Comparison of ENCODE assay signal across 17 mouse cellular contexts in genomic region chr11:52377579-52377978, GRCm38 (mm10). TPM values are rescaled to one million over a fixed set of nuclear protein-coding genes. Genes with fewer than 3 reads are reported as not detected.
A peak's percentile ranks its signal among the peaks of the same experiment; 100 is the strongest.
DNase-seq lines count a peak whose midpoint lies in the region; ATAC-seq lines count a peak whose summit lies in the region.
"Had no signal": no experiment of that assay in that cellular context is flagged by ENCODE, and none has a peak within 500 bp of the region (broad histone marks: within the 10 kb centered on the region; RNA-seq: fewer than 3 reads in every experiment).

No protein-coding gene starts in this region.

- H3K4me3 ChIP-seq in heart, embryonic 15.5 days: no peak overlapping the region
- H3K4me3 ChIP-seq in hindbrain, embryonic 14.5 days (replicated peaks; ENCODE audit: low read length): no peak overlapping the region
- H3K4me3 ChIP-seq: embryonic facial prominence, embryonic 15.5 days; forebrain, embryonic 12.5 days; neural tube, embryonic 15.5 days had no signal

- no peak overlapping the region for H3K9ac ChIP-seq in heart, embryonic 15.5 days
- no peak overlapping the region for H3K9ac ChIP-seq in hindbrain, embryonic 14.5 days
- H3K9ac ChIP-seq: embryonic facial prominence, embryonic 15.5 days; forebrain, embryonic 12.5 days; neural tube, embryonic 15.5 days had no signal

- DNase-seq in adrenal gland, adult (ENCODE audit: inconsistent age in 2 of 2, low spot score in 1 of 2): peak; percentile 82 to 90
- no peak for DNase-seq in adrenal gland, adult 18-20 months (ENCODE audit: low spot score in 2 of 2)
- DNase-seq in ovary, postnatal 36 days (ENCODE audit: low spot score): peak; percentile 47
- no peak for DNase-seq in ovary, postnatal 14 days (ENCODE audit: low spot score)
- DNase-seq in neural tube, embryonic 10.5 days (ENCODE audit: extremely low spot score, low spot score): no peak
- DNase-seq in right cerebral cortex, postnatal 14 days: no peak
- DNase-seq in hindbrain, embryonic 14.5 days (ENCODE audit: low spot score): no peak
- DNase-seq: cerebellum, adult 11-12 months; kidney, adult 18-20 months; kidney, postnatal 4 days had no signal

- H3K27me3 ChIP-seq in heart, embryonic 15.5 days: no peaks in the 10 kb centered on the region
- no peaks in the 10 kb centered on the region for H3K27me3 ChIP-seq in hindbrain, embryonic 14.5 days (ENCODE audit: control insufficient read depth, insufficient read depth, low read length)
- H3K27me3 ChIP-seq: CH12.LX; embryonic facial prominence, embryonic 15.5 days; forebrain, embryonic 12.5 days; neural tube, embryonic 15.5 days had no signal

- H3K4me1 ChIP-seq in heart, embryonic 15.5 days (replicated peaks): peaks cover 16% of the 10 kb centered on the region; the same call in 1 of the 2 replicates
- H3K4me1 ChIP-seq in hindbrain, embryonic 14.5 days (replicated peaks; ENCODE audit: control insufficient read depth, insufficient read depth, low read length): no peaks in the 10 kb centered on the region
- H3K4me1 ChIP-seq: forebrain, embryonic 12.5 days had no signal

- H3K4me2 ChIP-seq in heart, embryonic 15.5 days: no peak overlapping the region
- no peak overlapping the region for H3K4me2 ChIP-seq in hindbrain, embryonic 14.5 days (replicated peaks)
- H3K4me2 ChIP-seq: embryonic facial prominence, embryonic 15.5 days; forebrain, embryonic 12.5 days; neural tube, embryonic 15.5 days had no signal

- H3K27ac ChIP-seq in heart, embryonic 15.5 days: peak overlapping the region; percentile 64
- no peak overlapping the region for H3K27ac ChIP-seq in hindbrain, embryonic 14.5 days
- H3K27ac ChIP-seq: embryonic facial prominence, embryonic 15.5 days; forebrain, embryonic 12.5 days; neural tube, embryonic 15.5 days had no signal

- peaks cover 79% of the 10 kb centered on the region for H3K36me3 ChIP-seq in heart, embryonic 15.5 days
- H3K36me3 ChIP-seq in hindbrain, embryonic 14.5 days (replicated peaks; ENCODE audit: control insufficient read depth, insufficient read depth): peaks cover 72% of the 10 kb centered on the region

- no peak for ATAC-seq in heart, embryonic 15.5 days (replicated peaks; ENCODE audit: insufficient number of reproducible peaks, insufficient read depth, low FRiP score, low read depth)
- no peak for ATAC-seq in hindbrain, embryonic 14.5 days (ENCODE audit: low FRiP score)
- ATAC-seq: hindbrain, embryonic 16.5 days; midbrain, embryonic 16.5 days had no signal

- H3K9me3 ChIP-seq in heart, embryonic 15.5 days (replicated peaks): no peaks in the 10 kb centered on the region
- H3K9me3 ChIP-seq in hindbrain, embryonic 14.5 days (ENCODE audit: control insufficient read depth, low read length): no peaks in the 10 kb centered on the region
- H3K9me3 ChIP-seq: embryonic facial prominence, embryonic 15.5 days; forebrain, embryonic 12.5 days; neural tube, embryonic 15.5 days had no signal

- WGBS in heart, embryonic 15.5 days: 74% methylated on average over 4 of the region's 4 CpGs
- 96% methylated on average over 4 of the region's 4 CpGs for WGBS in hindbrain, embryonic 14.5 days

RNA-seq across cellular contexts. Expression of gene Vdac1, which starts 16.9 kb away (rescaled TPM):
- 100 to 1,000 TPM; 374 to 415 TPM for total RNA-seq in adrenal gland, adult 18-20 months (2021)
- polyA plus RNA-seq in heart, embryonic 15.5 days (2015; fragmentation: Nextera tagmentation; extraction: Ambion mirVana): 460 and 484 TPM in 2 replicates
- polyA plus RNA-seq in hindbrain, embryonic 14.5 days (2014; fragmentation: Nextera tagmentation; extraction: Ambion mirVana): 295 and 334 TPM in 2 replicates

RNA-seq across cellular contexts. Expression of gene 9530068E07Rik, which starts 18.6 kb away (rescaled TPM):
- total RNA-seq in adrenal gland, adult 18-20 months (2021): 100 to 1,000 TPM; 124 to 164 TPM
- polyA plus RNA-seq in heart, embryonic 15.5 days (2015; fragmentation: Nextera tagmentation; extraction: Ambion mirVana): 165 and 190 TPM in 2 replicates
- 138 and 152 TPM in 2 replicates for polyA plus RNA-seq in hindbrain, embryonic 14.5 days (2014; fragmentation: Nextera tagmentation; extraction: Ambion mirVana)

Comparison
In these comparisons a context has a peak if more than half of its experiments do, and no peak if none do; other contexts are left out.
1. DNase-seq: peak in adrenal gland, adult (2 of 2) and ovary, postnatal 36 days (single experiment); none in adrenal gland, adult 18-20 months (0 of 2), ovary, postnatal 14 days (single experiment), neural tube, embryonic 10.5 days (single experiment), right cerebral cortex, postnatal 14 days (single experiment) and hindbrain, embryonic 14.5 days (single experiment).